Mouse (Mus musculus): ENCODE results near the gene Cpne4. TPM values are rescaled to one million over a fixed set of nuclear protein-coding genes. Genes with fewer than 3 reads are reported as not detected.
A peak's percentile ranks its signal among the peaks of the same experiment; 100 is the strongest.

Gene Cpne4
- polyA plus RNA-seq, 1 experiment from 2014 or later = 0.43 TPM

DNA sequence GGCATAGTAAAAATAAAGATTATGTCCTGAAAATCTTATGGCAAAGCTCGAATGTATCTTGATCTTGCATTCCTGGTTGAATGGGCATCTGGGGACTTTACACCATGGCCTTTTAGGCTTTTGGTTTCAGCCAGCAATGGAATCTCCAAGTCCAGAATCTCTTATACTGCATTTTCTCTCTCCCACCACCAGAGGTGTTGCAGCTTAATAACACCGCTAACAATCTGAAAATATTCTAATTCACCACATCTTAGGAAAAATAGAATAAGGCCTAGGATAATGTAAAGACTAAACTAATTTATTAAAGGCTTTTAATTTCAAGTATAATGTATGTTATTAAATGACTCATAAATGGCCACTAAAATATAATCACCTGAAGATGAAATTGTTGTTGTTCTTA lies 503.2 kb downstream of the Cpne4 start:
- 67% methylated on average over 2 of the region's 2 CpGs for WGBS
- no peak for ATAC-seq (ENCODE audit: low FRiP score)

DNA sequence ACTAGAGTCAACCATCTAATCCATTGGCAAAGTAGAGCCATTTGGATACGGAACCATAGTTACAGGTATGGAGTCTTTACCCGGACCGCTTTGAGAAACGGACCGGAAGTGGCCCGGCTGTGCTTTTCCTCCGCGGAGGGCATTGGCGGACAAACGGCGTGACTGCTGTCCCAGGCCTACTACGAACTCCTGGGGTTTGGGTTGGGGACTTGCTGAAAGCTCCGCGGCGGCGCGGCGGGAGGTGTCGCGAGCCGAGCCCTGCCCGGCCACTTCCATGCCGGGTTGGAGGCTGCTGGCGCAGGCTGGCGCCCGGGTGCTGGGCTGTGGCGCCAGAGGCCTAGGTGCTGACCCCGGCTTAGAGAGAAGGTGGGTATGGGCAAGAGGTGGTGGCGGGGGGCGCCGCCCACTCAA lies 506.1 kb downstream of the Cpne4 start, which contains the start of gene Mrpl3:
Gene Mrpl3, plus strand, starts transcription at position 93 of the 411 bp plus-strand sequence.
- Histone ChIP-seq H3K4me2 (replicated peaks; ENCODE audit: low read depth, low read length) (peak within 1 kb of the TSS; percentile 69), H3K4me3 (ENCODE audit: low read depth, low read length) (peak within 1 kb of the TSS; percentile 99), H3K4me1 (replicated peaks; ENCODE audit: control insufficient read depth, insufficient read depth, low read length) (no peaks in the 10 kb centered on the region), H3K27me3 (ENCODE audit: control insufficient read depth, insufficient read depth, low read length) (no peaks in the 10 kb centered on the region), H3K9ac (ENCODE audit: low read depth, low read length) (peak within 1 kb of the TSS; percentile 98), H3K36me3 (ENCODE audit: control insufficient read depth, insufficient read depth, low read length) (0 out of 2 replicates have a peak, but pooled peaks cover 4% of the 10 kb centered on the region), H3K9me3 (ENCODE audit: control insufficient read depth, low read length) (no peaks in the 10 kb centered on the region), H3K27ac (ENCODE audit: low read depth, low read length) (peak within 1 kb of the TSS; percentile 62; the same call in 1 of the 2 replicates)
- DNase-seq (ENCODE audit: low spot score) (peak; percentile 93), ATAC-seq (ENCODE audit: low FRiP score) (peak; percentile 80)
- WGBS = under 1% methylated on average over 31 of the region's 31 CpGs

More for the DNA sequence above, 503.2 kb downstream of the Cpne4 start:
- H3K9me3 ChIP-seq (ENCODE audit: control insufficient read depth, low read length) = no peaks in the 10 kb centered on the region
- H3K4me2 ChIP-seq (replicated peaks; ENCODE audit: low read depth, low read length) = no peak overlapping the region
- H3K9ac ChIP-seq (ENCODE audit: low read depth, low read length) = no peak overlapping the region
- no peaks in the 10 kb centered on the region for H3K36me3 ChIP-seq (ENCODE audit: control insufficient read depth, insufficient read depth, low read length)
- no peak for DNase-seq (ENCODE audit: low spot score)
- H3K4me3 ChIP-seq (ENCODE audit: low read depth, low read length) = no peak overlapping the region
- H3K4me1 ChIP-seq (replicated peaks; ENCODE audit: control insufficient read depth, insufficient read depth, low read length) = no peaks in the 10 kb centered on the region
- no peak overlapping the region for H3K27ac ChIP-seq (ENCODE audit: low read depth, low read length)
- H3K27me3 ChIP-seq (ENCODE audit: control insufficient read depth, insufficient read depth, low read length) = no peaks in the 10 kb centered on the region

DNA sequence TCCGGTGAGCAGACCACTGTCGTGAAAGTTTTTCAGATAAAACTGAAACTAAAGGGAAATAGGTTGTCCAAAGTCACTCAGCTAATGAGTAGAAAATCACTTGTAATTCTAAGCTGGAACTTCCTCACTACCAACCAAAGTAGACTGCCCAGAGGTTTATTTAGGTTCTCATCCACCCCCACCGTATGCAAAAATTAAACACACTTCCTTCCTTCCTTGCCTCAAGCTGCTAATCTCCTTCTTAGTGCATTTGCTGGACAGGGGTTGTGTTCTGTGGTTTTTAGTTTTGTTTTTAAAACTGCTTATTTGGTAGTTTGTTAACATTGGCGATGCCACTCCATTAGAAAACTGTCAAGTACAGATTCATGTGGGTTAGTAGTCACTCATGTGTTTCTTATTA lies 506.7 kb downstream of the Cpne4 start:
- H3K36me3 ChIP-seq (ENCODE audit: control insufficient read depth, insufficient read depth, low read length) = 0 out of 2 replicates have a peak, but pooled peaks cover 6% of the 10 kb centered on the region
- no peaks in the 10 kb centered on the region for H3K9me3 ChIP-seq (ENCODE audit: control insufficient read depth, low read length)
- ATAC-seq (ENCODE audit: low FRiP score) = no peak
- 51% methylated on average over 4 of the region's 4 CpGs for WGBS
- H3K27ac ChIP-seq (ENCODE audit: low read depth, low read length) = no peak overlapping the region
- H3K4me1 ChIP-seq (replicated peaks; ENCODE audit: control insufficient read depth, insufficient read depth, low read length) = no peaks in the 10 kb centered on the region
- H3K4me2 ChIP-seq (replicated peaks; ENCODE audit: low read depth, low read length) = peak overlapping the region; percentile 69
- H3K27me3 ChIP-seq (ENCODE audit: control insufficient read depth, insufficient read depth, low read length) = no peaks in the 10 kb centered on the region
- DNase-seq (ENCODE audit: low spot score) = no peak
- H3K4me3 ChIP-seq (ENCODE audit: low read depth, low read length) = peak overlapping the region; percentile 99
- H3K9ac ChIP-seq (ENCODE audit: low read depth, low read length) = peak overlapping the region; percentile 98

DNA sequence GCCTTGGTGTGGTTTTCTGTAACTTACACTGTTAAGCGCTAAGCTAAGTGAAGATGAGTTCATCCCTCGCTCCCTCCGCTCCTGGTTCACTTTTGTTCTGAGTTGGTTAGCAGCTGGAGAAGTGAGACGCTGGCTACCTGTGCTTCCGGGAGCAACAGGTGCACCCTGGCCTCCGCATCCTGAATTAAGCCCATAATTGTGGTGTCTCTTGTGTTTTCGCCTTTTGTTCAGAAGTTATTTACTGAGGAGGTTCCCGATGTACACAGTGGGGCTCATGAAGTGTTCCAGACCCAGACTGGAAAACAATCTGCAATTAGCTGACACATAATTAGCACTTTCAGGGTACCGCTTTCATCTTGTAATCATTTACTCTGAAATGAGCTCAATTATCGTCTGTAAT lies 522.0 kb downstream of the Cpne4 start:
- no peak for ATAC-seq (ENCODE audit: low FRiP score)
- peaks cover 2% of the 10 kb centered on the region; the same call in 1 of the 2 replicates for H3K36me3 ChIP-seq (ENCODE audit: control insufficient read depth, insufficient read depth, low read length)
- H3K27me3 ChIP-seq (ENCODE audit: control insufficient read depth, insufficient read depth, low read length) = no peaks in the 10 kb centered on the region
- H3K4me3 ChIP-seq (ENCODE audit: low read depth, low read length) = no peak overlapping the region
- WGBS = 95% methylated on average over 10 of the region's 10 CpGs
- DNase-seq (ENCODE audit: low spot score) = no peak
- H3K4me2 ChIP-seq (replicated peaks; ENCODE audit: low read depth, low read length) = no peak overlapping the region
- no peaks in the 10 kb centered on the region for H3K4me1 ChIP-seq (replicated peaks; ENCODE audit: control insufficient read depth, insufficient read depth, low read length)
- no peak overlapping the region for H3K27ac ChIP-seq (ENCODE audit: low read depth, low read length)
- H3K9me3 ChIP-seq (ENCODE audit: control insufficient read depth, low read length) = no peaks in the 10 kb centered on the region
- no peak overlapping the region for H3K9ac ChIP-seq (ENCODE audit: low read depth, low read length)

DNA sequence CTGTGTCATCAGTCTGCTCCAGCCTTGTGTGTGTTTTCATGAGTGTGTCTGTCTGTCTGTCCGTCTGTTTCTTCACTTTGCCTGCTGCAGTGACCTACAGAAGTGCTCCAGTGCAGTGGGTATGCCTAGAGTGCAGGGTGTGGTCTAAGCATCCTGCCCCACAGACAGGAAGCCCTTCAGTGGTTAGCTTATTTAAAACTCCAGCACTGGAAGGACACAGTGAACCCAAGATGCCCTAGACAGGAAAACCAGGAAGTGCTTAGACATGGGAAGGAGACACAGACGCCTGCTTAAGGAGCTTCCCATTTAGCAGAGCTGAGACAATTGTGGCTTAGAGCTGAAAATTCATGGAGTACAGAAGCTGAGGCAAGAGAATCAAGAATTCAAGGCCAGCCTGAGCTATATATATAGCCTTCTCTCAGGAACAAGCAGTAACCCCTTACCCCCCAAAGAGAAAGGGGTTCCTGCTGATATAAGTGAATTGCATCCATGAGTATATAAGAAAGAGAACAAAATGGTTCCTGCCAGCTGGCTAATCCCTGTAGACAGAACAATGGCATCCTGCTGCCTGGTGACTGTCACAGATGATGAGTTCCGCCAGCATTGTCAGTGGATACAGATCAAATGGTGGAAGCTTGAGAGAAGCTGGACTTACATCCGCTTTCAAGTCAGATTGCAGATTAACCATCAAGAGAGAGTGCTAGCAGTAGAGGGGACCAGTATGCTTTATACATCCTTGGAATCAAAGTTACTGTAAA lies 526.1 kb downstream of the Cpne4 start:
- Histone ChIP-seq H3K27ac (ENCODE audit: low read depth, low read length) (no peak overlapping the region), H3K4me2 (replicated peaks; ENCODE audit: low read depth, low read length) (no peak overlapping the region), H3K4me3 (ENCODE audit: low read depth, low read length) (no peak overlapping the region), H3K9ac (ENCODE audit: low read depth, low read length) (no peak overlapping the region), H3K4me1 (replicated peaks; ENCODE audit: control insufficient read depth, insufficient read depth, low read length) (no peaks in the 10 kb centered on the region), H3K27me3 (ENCODE audit: control insufficient read depth, insufficient read depth, low read length) (no peaks in the 10 kb centered on the region), H3K36me3 (ENCODE audit: control insufficient read depth, insufficient read depth, low read length) (no peaks in the 10 kb centered on the region; the same call in 1 of the 2 replicates), H3K9me3 (ENCODE audit: control insufficient read depth, low read length) (no peaks in the 10 kb centered on the region)
- ATAC-seq (ENCODE audit: low FRiP score) = no peak
- DNase-seq (ENCODE audit: low spot score) = no peak
- 74% methylated on average over 4 of the region's 4 CpGs for WGBS

DNA sequence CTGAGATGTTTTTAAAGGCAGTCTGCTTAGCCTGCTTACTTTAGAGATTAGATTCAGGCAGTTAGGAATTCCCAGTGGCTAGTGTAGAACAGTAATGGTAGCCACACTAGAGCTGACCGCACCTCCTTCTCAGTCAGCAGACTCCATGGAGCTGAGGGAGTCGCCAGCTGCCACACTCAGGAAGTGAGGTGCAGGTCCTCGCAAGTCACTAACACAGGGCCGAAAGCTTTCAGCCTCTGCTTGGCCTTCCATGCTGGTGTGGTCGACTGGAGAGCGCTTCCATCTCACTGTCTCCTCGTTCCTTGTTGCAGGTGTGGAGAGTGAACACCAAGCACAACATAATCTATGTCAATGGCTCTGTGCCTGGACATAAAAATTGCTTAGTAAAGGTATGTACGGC lies 527.8 kb downstream of the Cpne4 start:
- 92% methylated on average over 8 of the region's 8 CpGs for WGBS
- DNase-seq (ENCODE audit: low spot score) (no peak), ATAC-seq (ENCODE audit: low FRiP score) (no peak)
- Histone ChIP-seq H3K9ac (ENCODE audit: low read depth, low read length) (no peak overlapping the region), H3K4me3 (ENCODE audit: low read depth, low read length) (no peak overlapping the region), H3K4me2 (replicated peaks; ENCODE audit: low read depth, low read length) (no peak overlapping the region), H3K9me3 (ENCODE audit: control insufficient read depth, low read length) (no peaks in the 10 kb centered on the region), H3K36me3 (ENCODE audit: control insufficient read depth, insufficient read depth, low read length) (no peaks in the 10 kb centered on the region; the same call in 1 of the 2 replicates), H3K4me1 (replicated peaks; ENCODE audit: control insufficient read depth, insufficient read depth, low read length) (no peaks in the 10 kb centered on the region), H3K27ac (ENCODE audit: low read depth, low read length) (no peak overlapping the region), H3K27me3 (ENCODE audit: control insufficient read depth, insufficient read depth, low read length) (no peaks in the 10 kb centered on the region)

DNA sequence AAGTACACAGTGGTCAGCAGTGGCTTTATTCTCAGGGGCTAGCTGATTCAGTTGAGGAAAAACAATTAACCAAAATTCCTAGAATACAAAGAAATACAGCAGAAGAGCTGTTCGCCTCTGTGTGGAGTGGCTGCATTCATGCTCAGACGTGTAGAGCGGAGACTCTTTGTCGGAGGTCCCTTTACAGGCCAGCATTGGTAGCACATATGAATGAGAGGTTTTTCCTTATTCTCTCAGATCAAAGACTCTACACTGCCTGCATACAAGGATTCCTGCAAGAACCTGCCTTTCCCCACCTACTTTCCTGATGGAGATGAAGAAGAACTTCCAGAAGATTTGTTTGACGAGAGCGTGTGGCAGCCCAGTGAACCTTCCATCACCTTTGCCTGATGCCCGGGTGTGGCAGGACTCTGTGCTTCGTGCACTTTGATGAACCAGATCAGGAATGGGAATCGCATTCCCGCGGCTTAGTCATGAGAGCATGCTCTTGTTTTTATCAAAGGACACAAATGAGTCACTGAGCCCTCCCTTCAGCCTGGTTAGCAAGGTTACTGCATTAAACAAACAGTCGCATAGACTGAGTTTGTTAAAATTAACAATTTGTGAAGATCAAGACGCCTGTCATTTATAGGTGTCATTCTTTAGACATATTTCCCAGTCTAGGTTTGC lies 529.8 kb downstream of the Cpne4 start:
- no peaks in the 10 kb centered on the region for H3K9me3 ChIP-seq (ENCODE audit: control insufficient read depth, low read length)
- no peaks in the 10 kb centered on the region for H3K27me3 ChIP-seq (ENCODE audit: control insufficient read depth, insufficient read depth, low read length)
- 95% methylated on average over 13 of the region's 13 CpGs for WGBS
- no peaks in the 10 kb centered on the region; the same call in 1 of the 2 replicates for H3K36me3 ChIP-seq (ENCODE audit: control insufficient read depth, insufficient read depth, low read length)
- no peak for DNase-seq (ENCODE audit: low spot score)
- H3K27ac ChIP-seq (ENCODE audit: low read depth, low read length) = no peak overlapping the region
- no peaks in the 10 kb centered on the region for H3K4me1 ChIP-seq (replicated peaks; ENCODE audit: control insufficient read depth, insufficient read depth, low read length)
- H3K9ac ChIP-seq (ENCODE audit: low read depth, low read length) = no peak overlapping the region
- no peak for ATAC-seq (ENCODE audit: low FRiP score)
- no peak overlapping the region for H3K4me2 ChIP-seq (replicated peaks; ENCODE audit: low read depth, low read length)
- H3K4me3 ChIP-seq (ENCODE audit: low read depth, low read length) = no peak overlapping the region

DNA sequence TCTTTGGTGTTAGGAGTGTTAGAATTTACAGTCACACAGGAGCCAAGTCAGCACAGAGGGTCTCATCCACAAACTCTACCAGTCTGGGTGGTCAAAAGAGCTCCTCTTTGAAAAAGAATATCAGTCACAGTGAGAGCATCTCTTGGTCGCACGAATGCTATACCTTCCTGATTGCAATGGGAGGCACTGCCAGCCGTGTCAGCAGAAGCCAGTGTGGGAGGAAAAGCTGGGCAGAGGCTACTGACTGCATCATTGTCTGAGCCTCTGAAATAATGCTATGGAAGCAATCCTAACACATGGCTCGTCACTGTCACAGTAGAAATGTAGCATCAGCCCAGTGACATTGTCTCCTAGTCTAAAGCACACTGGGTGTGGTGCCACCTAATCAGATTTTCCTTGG lies 531.4 kb downstream of the Cpne4 start:
- Histone ChIP-seq H3K4me3 (ENCODE audit: low read depth, low read length) (no peak overlapping the region), H3K9ac (ENCODE audit: low read depth, low read length) (no peak overlapping the region), H3K27ac (ENCODE audit: low read depth, low read length) (no peak overlapping the region), H3K9me3 (ENCODE audit: control insufficient read depth, low read length) (no peaks in the 10 kb centered on the region), H3K36me3 (ENCODE audit: control insufficient read depth, insufficient read depth, low read length) (no peaks in the 10 kb centered on the region; the same call in 1 of the 2 replicates), H3K4me1 (replicated peaks; ENCODE audit: control insufficient read depth, insufficient read depth, low read length) (no peaks in the 10 kb centered on the region), H3K27me3 (ENCODE audit: control insufficient read depth, insufficient read depth, low read length) (no peaks in the 10 kb centered on the region), H3K4me2 (replicated peaks; ENCODE audit: low read depth, low read length) (no peak overlapping the region)
- WGBS = 87% methylated on average over 4 of the region's 4 CpGs
- no peak for ATAC-seq (ENCODE audit: low FRiP score)
- no peak for DNase-seq (ENCODE audit: low spot score)
